Mouse (Mus musculus) neutrophil, adult 5-6 weeks (primary cell): Measurements from ENCODE around the gene Ilkap. TPM values are rescaled to one million over a fixed set of nuclear protein-coding genes. Genes with fewer than 3 reads are reported as not detected.
A peak's percentile ranks its signal among the peaks of the same experiment; 100 is the strongest.

Experiments used
- ATAC-seq: fragments of 151-379, 151-347 bp; 2 replicates; pipeline ENCODE4 v1.8.0; 2017; ENCODE audit warnings: mild to moderate bottlenecking, moderate TSS enrichment; ENCODE audit not compliant: insufficient number of reproducible peaks, poor library complexity, low FRiP score, severe bottlenecking; ENCODE audit errors: extremely low read depth
- total RNA-seq: library from RNA; stranded (forward); fragments of 200-1000 nt; gene quantifications from 2 replicates; pipeline ENCODE4 v1.2.3, GENCODE M21; 2017

Gene Ilkap
- total RNA-seq, 1 experiment from 2014 or later, result 140 TPM

DNA sequence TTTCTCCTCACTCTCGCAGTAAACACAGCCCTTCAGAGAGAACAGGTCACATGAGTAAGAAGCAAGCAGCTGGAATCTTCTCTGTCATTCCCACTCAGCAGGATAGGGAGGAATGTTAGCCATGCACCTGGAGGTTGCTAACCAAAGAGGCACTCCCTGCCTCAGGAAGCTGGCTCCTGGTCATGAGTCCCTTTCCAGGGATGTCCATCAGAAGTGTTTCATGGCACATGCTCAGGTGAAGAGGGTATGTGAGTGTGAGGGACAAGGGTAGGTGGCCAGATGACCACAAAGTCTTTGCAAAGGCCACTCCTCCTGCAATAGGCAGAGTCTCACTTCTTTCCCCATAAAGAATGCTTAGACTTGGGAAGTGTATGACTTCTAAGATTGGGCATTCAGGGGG lies 19.4 kb upstream of the Ilkap start:
- no peak for ATAC-seq

GRCm38 (mm10) chr1:91415311-91415710 lies 16.7 kb upstream of the Ilkap start:
- ATAC-seq, result no peak

DNA sequence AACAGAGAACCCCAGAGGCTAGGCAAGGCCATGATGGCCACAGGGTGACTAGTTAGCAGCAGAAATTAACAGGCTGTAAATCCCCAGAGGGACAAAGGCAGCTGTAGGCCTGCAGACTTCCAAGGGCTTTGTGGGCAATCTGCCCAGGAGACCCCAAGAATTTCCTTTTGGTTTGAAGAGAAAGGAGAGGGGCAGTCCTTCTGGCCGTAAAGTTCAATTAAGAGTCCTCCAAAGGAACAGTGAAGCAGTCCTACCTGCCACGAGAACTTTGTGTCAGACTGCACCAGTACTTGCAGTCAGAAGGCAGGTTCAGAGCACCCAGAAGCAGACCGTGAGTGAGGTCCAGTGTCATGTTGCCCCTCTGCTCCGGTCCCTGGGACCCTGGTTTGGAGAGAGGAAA lies 16.3 kb upstream of the Ilkap start:
- no peak for ATAC-seq

GRCm38 (mm10) chr1:91413898-91414594 lies 15.4 kb upstream of the Ilkap start, which contains the start of gene Hes6:
Hes6 (minus strand) TSS chr1:91414038.
- ATAC-seq, result 0 out of 2 replicates have a peak, but pooled peaks have one; percentile 4

DNA sequence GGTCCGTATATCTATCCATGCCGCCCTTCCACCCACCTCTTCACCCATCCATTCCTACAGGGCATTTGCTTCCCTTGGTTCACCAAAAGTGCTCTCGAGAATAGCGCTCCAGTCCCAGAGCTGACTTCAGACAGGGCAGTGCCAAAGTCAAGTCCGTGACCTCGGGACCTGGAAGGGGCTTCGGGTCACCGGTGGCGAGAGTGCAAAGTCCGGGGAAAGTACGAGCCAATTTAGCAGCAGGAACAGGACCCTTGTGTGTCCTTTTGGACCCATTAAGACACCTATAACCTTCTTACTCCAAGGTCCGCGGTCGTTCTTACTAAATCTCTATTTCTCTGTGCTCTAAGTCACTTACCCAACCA lies 14.9 kb upstream of the Ilkap start:
- no peak for ATAC-seq

GRCm38 (mm10) chr1:91413030-91413506 lies 14.5 kb upstream of the Ilkap start:
- peak; percentile 89 for ATAC-seq

GRCm38 (mm10) chr1:91412286-91413029 lies 13.8 kb upstream of the Ilkap start:
- ATAC-seq, result no peak

GRCm38 (mm10) chr1:91411631-91412285 lies 13.1 kb upstream of the Ilkap start:
- no peak for ATAC-seq

GRCm38 (mm10) chr1:91407819-91408218 lies 9.2 kb upstream of the Ilkap start:
- no peak for ATAC-seq

GRCm38 (mm10) chr1:91405406-91406169 lies 7.0 kb upstream of the Ilkap start:
- ATAC-seq, result peak; percentile 22; the same call in 1 of the 2 replicates

DNA sequence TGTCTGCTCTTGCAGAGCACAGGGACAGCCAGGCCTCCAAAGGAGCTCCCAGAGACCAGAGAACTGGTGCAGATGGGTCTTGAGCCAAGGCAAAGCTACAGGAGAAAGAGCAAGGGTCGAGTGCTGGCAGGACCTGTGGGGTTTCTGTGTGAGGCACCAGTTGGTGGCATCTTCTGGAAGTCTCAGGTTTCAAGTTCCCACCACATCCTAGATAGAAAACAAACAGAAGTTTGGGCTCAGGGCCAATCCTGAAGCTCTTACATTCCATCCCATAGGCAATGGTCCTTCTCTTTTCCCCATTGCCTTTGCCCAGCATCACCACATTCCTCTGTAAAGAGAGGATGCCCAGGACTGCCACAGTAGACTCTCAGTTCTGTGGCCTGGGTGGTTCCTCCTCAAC lies 6.4 kb upstream of the Ilkap start:
- ATAC-seq, result no peak

GRCm38 (mm10) chr1:91397927-91398259 lies 722 bp downstream of the Ilkap start:
- no peak for ATAC-seq

DNA sequence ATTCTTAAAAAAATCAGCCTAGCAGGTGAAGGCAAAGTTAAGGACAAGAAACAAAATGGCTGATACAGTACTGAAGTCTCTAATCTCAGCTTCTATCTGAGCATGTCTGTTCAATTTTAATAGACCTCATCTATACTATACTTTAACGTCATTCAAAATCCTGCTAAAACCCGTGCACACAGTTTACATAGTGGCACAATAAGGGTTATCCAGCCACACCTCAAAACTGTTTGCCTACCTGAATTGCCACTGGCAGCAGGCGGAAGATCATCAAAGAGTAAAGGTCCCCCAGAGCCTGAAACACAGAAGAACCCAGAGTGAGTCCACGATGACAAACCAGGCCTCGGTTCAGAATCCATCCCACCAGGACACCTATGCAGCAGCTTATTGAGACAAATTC lies 8.2 kb downstream of the Ilkap start:
- ATAC-seq, result no peak

DNA sequence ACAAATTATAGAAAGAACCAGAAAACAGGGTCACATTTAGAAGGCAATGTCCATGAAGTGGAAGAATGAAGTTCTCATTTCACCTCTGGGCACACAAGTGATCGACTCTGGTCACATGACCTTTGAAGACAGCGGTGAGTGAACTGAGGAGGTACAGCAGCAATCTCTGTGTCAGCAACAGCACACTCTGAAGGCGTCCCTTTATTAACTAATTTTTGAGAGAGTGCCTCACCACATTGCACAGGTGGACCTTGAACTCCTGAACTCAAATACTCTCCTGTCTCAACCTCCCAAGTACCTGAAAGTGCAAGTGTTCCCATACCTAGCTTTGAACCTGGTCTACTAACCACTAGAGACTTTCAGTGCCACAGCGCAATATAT lies 17.5 kb downstream of the Ilkap start:
- ATAC-seq, result no peak

DNA sequence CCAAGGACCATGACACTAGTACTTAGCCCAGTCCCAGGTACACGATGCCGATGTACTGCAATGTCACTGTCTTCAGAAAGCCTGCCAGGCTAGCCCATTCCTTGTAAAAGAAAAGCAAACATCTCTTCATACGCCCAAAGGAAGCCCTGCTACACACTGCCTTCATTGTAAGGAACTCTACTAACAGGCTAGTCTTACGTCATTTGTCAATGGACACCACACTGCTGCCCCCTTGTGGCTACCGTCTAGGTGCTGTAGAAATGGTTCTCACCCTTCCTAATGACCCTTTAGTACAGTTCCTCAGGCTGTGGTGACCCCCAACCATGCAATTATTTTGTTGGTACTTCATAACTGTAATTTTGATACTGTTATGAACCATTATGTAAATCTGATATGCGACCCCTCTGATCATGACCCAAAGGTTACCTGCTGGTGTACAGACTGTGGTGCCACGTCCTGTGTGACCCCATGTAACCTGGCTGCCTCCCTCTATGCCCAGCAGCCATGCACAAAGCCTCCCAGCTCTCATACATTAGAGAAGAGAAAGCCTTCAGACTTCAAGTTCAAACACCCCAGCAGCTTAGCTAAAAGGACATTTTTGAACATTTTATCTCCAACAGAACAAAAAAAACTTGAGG lies 18.0 kb downstream of the Ilkap start:
- peak; percentile 75; the same call in 1 of the 2 replicates for ATAC-seq

- no peak for ATAC-seq
Measured at GRCm38 (mm10) chr1:91373414-91373835, 25.2 kb downstream of the Ilkap start.

GRCm38 (mm10) chr1:91370055-91370454 lies 28.6 kb downstream of the Ilkap start:
- no peak for ATAC-seq

DNA sequence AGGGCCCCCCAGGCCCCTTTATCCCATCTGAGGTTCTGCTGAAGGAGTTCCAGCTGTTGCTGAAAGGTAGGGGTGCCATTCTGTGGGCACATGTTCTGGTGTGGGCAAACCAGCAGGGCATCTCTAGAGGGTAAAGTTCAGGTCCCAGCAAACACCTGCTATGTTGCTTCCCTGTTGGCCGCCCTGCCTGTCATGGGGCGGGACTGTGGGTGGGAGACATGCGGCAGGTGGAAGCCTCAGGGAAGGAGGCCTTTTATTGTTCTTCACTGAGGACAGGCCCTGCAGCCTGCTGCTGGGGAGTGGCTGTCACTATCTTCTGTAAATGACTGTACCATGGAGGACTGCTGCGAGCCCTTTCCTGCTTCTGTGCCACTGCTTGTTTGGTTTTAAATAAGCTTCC lies 29.2 kb downstream of the Ilkap start:
- ATAC-seq, result no peak

GRCm38 (mm10) chr1:91367295-91367694 lies 31.3 kb downstream of the Ilkap start:
- no peak for ATAC-seq
